Mouse (Mus musculus) splenic B cell, adult 2 months (primary cell): ENCODE measurements at regions not wholly inside any gene's neighbourhood (a gene's known extent, or its start where the extent isn't known, plus 50 kb on each side); places are given as distances from the start of the nearest gene placed in this dataset.

Experiments
- DNase-seq: peaks from one replicate; pipeline ENCODE4 v3.0.0-alpha.2; 2011; ENCODE audit warnings: low read depth, low spot score
- H3K27me3 ChIP-seq: 2 replicates; pipeline ENCODE4 v1.6.1; 2012; ENCODE audit warnings: mild to moderate bottlenecking, low read length, moderate library complexity, mixed read lengths; ENCODE audit not compliant: control insufficient read depth, poor library complexity, insufficient read depth, severe bottlenecking
- H3K36me3 ChIP-seq: 2 replicates; pipeline ENCODE4 v1.6.1; 2012; ENCODE audit warnings: mild to moderate bottlenecking, low read length, moderate library complexity, mixed read lengths; ENCODE audit not compliant: control insufficient read depth, poor library complexity, insufficient read depth, severe bottlenecking

GRCm38 (mm10) chr3:38652985-38653685, 168.5 kb upstream of the Ankrd50 start:
- DNase-seq, result no peak

GRCm38 (mm10) chr3:38650176-38650575, 165.5 kb upstream of the Ankrd50 start:
- Histone ChIP-seq H3K27me3 (no peaks in the 10 kb centered on the region; the same call in 1 of the 2 replicates), H3K36me3 (no peaks in the 10 kb centered on the region)
- DNase-seq, result no peak

More at GRCm38 (mm10) chr3:38652985-38653685, 168.5 kb upstream of the Ankrd50 start:
- Histone ChIP-seq H3K36me3 (no peaks in the 10 kb centered on the region), H3K27me3 (no peaks in the 10 kb centered on the region)

GRCm38 (mm10) chr3:38648633-38649032, 164.0 kb upstream of the Ankrd50 start:
- H3K27me3 ChIP-seq, result no peaks in the 10 kb centered on the region; the same call in 1 of the 2 replicates
- no peak for DNase-seq
- H3K36me3 ChIP-seq, result no peaks in the 10 kb centered on the region

- Histone ChIP-seq H3K27me3 (no peaks in the 10 kb centered on the region; the same call in 1 of the 2 replicates), H3K36me3 (no peaks in the 10 kb centered on the region)
- DNase-seq, result no peak
These were observed 163.2 kb upstream of the Ankrd50 start for GRCm38 (mm10) chr3:38647737-38648330.

- DNase-seq, result no peak
- Histone ChIP-seq H3K36me3 (no peaks in the 10 kb centered on the region), H3K27me3 (no peaks in the 10 kb centered on the region; the same call in 1 of the 2 replicates)
These were observed 157.1 kb upstream of the Ankrd50 start for GRCm38 (mm10) chr3:38641733-38642132.

GRCm38 (mm10) chr3:38636806-38637205, 152.2 kb upstream of the Ankrd50 start:
- Histone ChIP-seq H3K36me3 (no peaks in the 10 kb centered on the region), H3K27me3 (no peaks in the 10 kb centered on the region)
- DNase-seq, result no peak

- no peaks in the 10 kb centered on the region for H3K27me3 ChIP-seq
- DNase-seq, result no peak
- H3K36me3 ChIP-seq, result no peaks in the 10 kb centered on the region
These were observed 148.7 kb upstream of the Ankrd50 start for GRCm38 (mm10) chr3:38633347-38633746.

GRCm38 (mm10) chr3:38625575-38626184, 141.0 kb upstream of the Ankrd50 start:
- DNase-seq, result peak; percentile 1
- H3K36me3 ChIP-seq, result no peaks in the 10 kb centered on the region
- no peaks in the 10 kb centered on the region for H3K27me3 ChIP-seq

GRCm38 (mm10) chr3:38617989-38618388, 133.3 kb upstream of the Ankrd50 start:
- DNase-seq, result no peak
- no peaks in the 10 kb centered on the region for H3K27me3 ChIP-seq
- H3K36me3 ChIP-seq, result no peaks in the 10 kb centered on the region

- H3K36me3 ChIP-seq, result no peaks in the 10 kb centered on the region
- DNase-seq, result no peak
- H3K27me3 ChIP-seq, result no peaks in the 10 kb centered on the region
These were observed 132.6 kb upstream of the Ankrd50 start for GRCm38 (mm10) chr3:38617217-38617616.

GRCm38 (mm10) chr3:38613706-38614105, 129.1 kb upstream of the Ankrd50 start:
- no peaks in the 10 kb centered on the region for H3K27me3 ChIP-seq
- no peak for DNase-seq
- H3K36me3 ChIP-seq, result no peaks in the 10 kb centered on the region

GRCm38 (mm10) chr3:38591531-38591930, 106.9 kb upstream of the Ankrd50 start:
- Histone ChIP-seq H3K36me3 (no peaks in the 10 kb centered on the region), H3K27me3 (no peaks in the 10 kb centered on the region; the same call in 1 of the 2 replicates)
- no peak for DNase-seq

- no peaks in the 10 kb centered on the region for H3K36me3 ChIP-seq
- no peak for DNase-seq
These were observed 104.3 kb upstream of the Ankrd50 start for GRCm38 (mm10) chr3:38588966-38589365.

GRCm38 (mm10) chr3:38585509-38585908, 100.9 kb upstream of the Ankrd50 start:
- no peaks in the 10 kb centered on the region; the same call in 1 of the 2 replicates for H3K27me3 ChIP-seq
- H3K36me3 ChIP-seq, result no peaks in the 10 kb centered on the region

More at GRCm38 (mm10) chr3:38588966-38589365, 104.3 kb upstream of the Ankrd50 start:
- H3K27me3 ChIP-seq, result no peaks in the 10 kb centered on the region; the same call in 1 of the 2 replicates

GRCm38 (mm10) chr3:38579781-38580180, 95.1 kb upstream of the Ankrd50 start:
- no peak for DNase-seq
- Histone ChIP-seq H3K36me3 (no peaks in the 10 kb centered on the region), H3K27me3 (no peaks in the 10 kb centered on the region)

More at GRCm38 (mm10) chr3:38585509-38585908, 100.9 kb upstream of the Ankrd50 start:
- DNase-seq, result no peak
